Mouse (Mus musculus): ENCODE results near the gene Kdm5b.

GRCm38 (mm10) chr1:134515891-134516290, 44.1 kb upstream of the Kdm5b start:
- TF ChIP-seq ZC3H11A (IDR thresholded peaks at IDR 0.05; ENCODE audit: borderline replicate concordance, low read depth, low read length) = no peak
- no peak for TF ChIP-seq HCFC1 (IDR thresholded peaks at IDR 0.05; ENCODE audit: borderline replicate concordance, insufficient read depth, low read length)
- no peak for TF ChIP-seq CHD2 (IDR thresholded peaks at IDR 0.05; ENCODE audit: low read depth, low read length)
